Mouse (Mus musculus) forebrain, embryonic 15.5 days (tissue): ENCODE results near the gene Gpr158. TPM values are rescaled to one million over a fixed set of nuclear protein-coding genes. Genes with fewer than 3 reads are reported as not detected.

Experiments used
- ATAC-seq: fragments of 200-750 bp; cut with Nextera tagmentation; replicated peaks from 2 replicates; pipeline ENCODE4 v1.8.0; 2017; ENCODE audit warnings: mild to moderate bottlenecking, moderate TSS enrichment, moderate library complexity
- H3K27ac ChIP-seq: fragments of 300-500 bp; sonication (generic); replicated peaks from 2 replicates; pipeline ENCODE4 v1.5.1; 2015; ENCODE audit warnings: mild to moderate bottlenecking, inconsistent platforms
- H3K27me3 ChIP-seq: fragments of 300-500 bp; sonication (generic); 2 replicates; pipeline ENCODE4 v1.6.1; 2015; ENCODE audit warnings: inconsistent platforms
- H3K36me3 ChIP-seq: fragments of 300-500 bp; sonication (generic); 2 replicates; pipeline ENCODE4 v1.6.1; 2015; ENCODE audit warnings: mild to moderate bottlenecking, inconsistent platforms
- H3K4me1 ChIP-seq: fragments of 300-500 bp; sonication (generic); 2 replicates; pipeline ENCODE4 v1.6.1; 2015; ENCODE audit warnings: inconsistent platforms
- H3K4me2 ChIP-seq: fragments of 300-500 bp; sonication (generic); replicated peaks from 2 replicates; pipeline ENCODE4 v1.6.1; 2015; ENCODE audit warnings: mild to moderate bottlenecking, inconsistent platforms
- H3K4me3 ChIP-seq: fragments of 300-500 bp; sonication (generic); 2 replicates; pipeline ENCODE4 v1.5.1; 2015; ENCODE audit warnings: mild to moderate bottlenecking, inconsistent platforms
- H3K9ac ChIP-seq: fragments of 300-500 bp; sonication (generic); replicated peaks from 2 replicates; pipeline ENCODE4 v1.6.1; 2015; ENCODE audit warnings: mild to moderate bottlenecking, inconsistent platforms
- H3K9me3 ChIP-seq: fragments of 300-500 bp; sonication (generic); 2 replicates; pipeline ENCODE4 v1.6.1; 2016; ENCODE audit warnings: inconsistent platforms
- WGBS: fragments of 180-500 bp; shearing (Covaris S2); methylation state at CpG from one replicate; pipeline ENCODE4 v1.1.7; 2015; ENCODE audit warnings: mixed read lengths; 5-methylcytosine and 5-hydroxymethylcytosine counted together
- polyA plus RNA-seq: library from polyadenylated mRNA; unstranded; fragments of >200 nt; fragmentation: Nextera tagmentation; extraction: Ambion mirVana; gene quantifications from 2 replicates; pipeline ENCODE4 v1.2.1, GENCODE M21; 2015

Gene Gpr158
- polyA plus RNA-seq, 1 experiment from 2014 or later, result 1.8 TPM

- ATAC-seq, result no peak
- no peaks in the 10 kb centered on the region for H3K9me3 ChIP-seq
- H3K9ac ChIP-seq, result no peak overlapping the region
- WGBS, result 53% methylated on average over 4 of the region's 4 CpGs
- no peak overlapping the region for H3K27ac ChIP-seq
- H3K4me1 ChIP-seq, result no peaks in the 10 kb centered on the region
- no peaks in the 10 kb centered on the region for H3K36me3 ChIP-seq
- H3K4me3 ChIP-seq, result no peak overlapping the region
- H3K27me3 ChIP-seq, result no peaks in the 10 kb centered on the region
- H3K4me2 ChIP-seq, result no peak overlapping the region
Measured at GRCm38 (mm10) chr2:21810431-21810830, 443.1 kb downstream of the Gpr158 start.

- Histone ChIP-seq H3K4me1 (no peaks in the 10 kb centered on the region), H3K27me3 (no peaks in the 10 kb centered on the region), H3K9ac (no peak overlapping the region), H3K27ac (no peak overlapping the region), H3K4me3 (no peak overlapping the region), H3K36me3 (no peaks in the 10 kb centered on the region), H3K4me2 (no peak overlapping the region), H3K9me3 (no peaks in the 10 kb centered on the region)
- ATAC-seq, result no peak
Measured at GRCm38 (mm10) chr2:21864061-21864460, 496.7 kb downstream of the Gpr158 start.

Other genes starting within 250 kb of the Gpr158 start
- 2.4 and 4.7 TPM in 2 replicates for gene Enkur, start 162.2 kb upstream of the Gpr158 start, polyA plus RNA-seq
- 25.8 and 26.9 TPM in 2 replicates for gene Thnsl1, start 161.8 kb upstream of the Gpr158 start, polyA plus RNA-seq